Mouse (Mus musculus) limb, embryonic 11.5 days (tissue): Measurements from ENCODE around the gene Hoxb5. TPM values are rescaled to one million over a fixed set of nuclear protein-coding genes. Genes with fewer than 3 reads are reported as not detected.

ENCODE experiments used
- ATAC-seq: fragments of 200-750 bp; cut with Nextera tagmentation; 2 replicates; pipeline ENCODE4 v1.8.0; 2017; ENCODE audit warnings: low read depth; ENCODE audit not compliant: insufficient number of reproducible peaks, low FRiP score, low TSS enrichment
- DNase-seq: peaks from one replicate; pipeline ENCODE4 v3.0.0-alpha.2; 2015; ENCODE audit warnings: low spot score
- H3K27ac ChIP-seq: fragments of 300-500 bp; sonication (generic); replicated peaks from 2 replicates; pipeline ENCODE4 v1.5.1; 2014; ENCODE audit warnings: low read depth, mild to moderate bottlenecking, low read length
- H3K27me3 ChIP-seq: fragments of 300-500 bp; sonication (generic); 2 replicates; pipeline ENCODE4 v1.6.1; 2014; ENCODE audit warnings: mild to moderate bottlenecking, low read length, mixed read lengths; ENCODE audit not compliant: control insufficient read depth, insufficient read depth
- H3K36me3 ChIP-seq: fragments of 300-500 bp; sonication (generic); 2 replicates; pipeline ENCODE4 v1.6.1; 2014; ENCODE audit warnings: mild to moderate bottlenecking, low read length, moderate library complexity, mixed read lengths; ENCODE audit not compliant: control insufficient read depth, insufficient read depth
- H3K4me1 ChIP-seq: fragments of 300-500 bp; sonication (generic); 2 replicates; pipeline ENCODE4 v1.6.1; 2014; ENCODE audit warnings: low read length, mixed read lengths; ENCODE audit not compliant: control insufficient read depth, insufficient read depth
- H3K4me2 ChIP-seq: fragments of 300-500 bp; sonication (generic); 2 replicates; pipeline ENCODE4 v1.6.1; 2014; ENCODE audit warnings: low read depth, mild to moderate bottlenecking, moderate library complexity; ENCODE audit not compliant: severe bottlenecking
- H3K4me3 ChIP-seq: fragments of 300-500 bp; sonication (generic); 2 replicates; pipeline ENCODE4 v1.5.1; 2014; ENCODE audit warnings: low read depth, low read length
- H3K9ac ChIP-seq: fragments of 300-500 bp; sonication (generic); 2 replicates; pipeline ENCODE4 v1.6.1; 2014; ENCODE audit warnings: mild to moderate bottlenecking, low read length
- H3K9me3 ChIP-seq: fragments of 300-500 bp; sonication (generic); 2 replicates; pipeline ENCODE4 v1.6.1; 2016; ENCODE audit warnings: low read length; ENCODE audit not compliant: control insufficient read depth
- WGBS: fragments of 180-500 bp; shearing (Covaris S2); extraction: QIAGEN DNeasy Blood & Tissue Kit; methylation state at CpG from one replicate; pipeline ENCODE4 v1.1.7; 2014; 5-methylcytosine and 5-hydroxymethylcytosine counted together
- polyA plus RNA-seq: library from polyadenylated mRNA; unstranded; fragments of >200 nt; fragmentation: Nextera tagmentation; extraction: Ambion mirVana; gene quantifications from 2 replicates; pipeline ENCODE4 v1.2.1, GENCODE M21; 2014

Hoxb5 gene
- polyA plus RNA-seq, 1 experiment from 2014 or later: 2.1 TPM

DNA sequence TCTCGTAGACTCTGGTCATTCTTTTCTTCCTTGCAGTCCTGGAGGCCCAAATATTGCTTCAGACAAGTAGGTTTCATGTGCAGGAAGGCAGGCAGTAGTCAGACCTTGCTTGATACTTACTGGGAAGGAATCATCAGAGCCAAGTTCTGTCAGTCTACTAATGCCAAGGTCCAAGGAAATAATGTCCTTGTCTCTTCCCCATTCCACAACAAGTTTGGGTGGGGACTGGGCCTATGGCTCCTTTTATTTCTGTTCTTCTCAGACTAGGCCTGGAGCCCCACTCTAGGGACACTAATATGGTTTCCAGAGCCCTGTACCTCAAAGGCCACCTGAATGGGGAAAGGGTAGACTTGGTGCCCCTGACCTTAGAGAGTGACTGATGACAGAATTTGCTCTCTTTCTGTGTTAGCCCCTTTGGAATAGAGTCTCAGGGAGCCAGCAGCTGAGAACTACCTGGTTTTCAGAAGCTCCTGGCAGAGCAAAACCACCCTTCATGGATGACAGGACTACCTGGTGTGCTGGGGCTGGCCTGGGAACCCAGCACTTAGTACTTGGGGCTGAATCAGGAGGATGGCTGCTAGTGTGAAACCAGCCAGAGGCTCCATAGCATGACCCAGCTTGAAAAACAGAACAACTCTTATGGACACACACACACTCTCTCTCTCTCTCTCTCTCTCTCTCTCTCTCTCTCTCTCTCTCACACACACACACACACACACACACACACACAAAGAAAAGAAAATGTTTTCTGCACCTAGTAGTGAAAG lies 14.5 kb upstream of the Hoxb5 start:
- Histone ChIP-seq H3K4me3 (no peak overlapping the region), H3K4me1 (peaks cover 11% of the 10 kb centered on the region; the same call in 1 of the 2 replicates)
- no peak for ATAC-seq

DNA sequence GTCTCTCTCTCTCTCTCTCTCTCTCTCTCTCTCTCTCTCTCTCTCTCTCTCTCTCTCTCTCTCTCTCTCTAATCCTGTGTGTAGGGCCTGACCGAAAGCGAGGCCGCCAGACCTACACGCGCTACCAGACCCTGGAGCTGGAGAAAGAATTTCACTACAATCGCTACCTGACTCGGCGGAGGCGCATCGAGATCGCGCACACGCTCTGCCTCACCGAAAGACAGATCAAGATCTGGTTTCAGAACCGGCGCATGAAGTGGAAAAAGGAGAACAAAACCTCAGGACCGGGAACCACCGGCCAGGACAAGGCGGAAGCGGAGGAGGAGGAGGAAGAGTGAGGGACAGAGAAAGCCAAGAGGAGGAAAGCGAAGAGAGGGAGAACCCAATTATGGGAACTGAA lies 13.8 kb upstream of the Hoxb5 start:
- 21% methylated on average over 21 of the region's 21 CpGs for WGBS
- H3K9me3 ChIP-seq: no peaks in the 10 kb centered on the region
- H3K4me1 ChIP-seq: peaks cover 12% of the 10 kb centered on the region; the same call in 1 of the 2 replicates
- DNase-seq (no peak), ATAC-seq (no peak)
- peaks cover 76% of the 10 kb centered on the region for H3K27me3 ChIP-seq
- no peaks in the 10 kb centered on the region for H3K36me3 ChIP-seq
- no peak overlapping the region for H3K27ac ChIP-seq
- H3K9ac ChIP-seq: no peak overlapping the region
- no peak overlapping the region for H3K4me2 ChIP-seq
- H3K4me3 ChIP-seq: no peak overlapping the region

More for the DNA sequence above, 14.5 kb upstream of the Hoxb5 start:
- Histone ChIP-seq H3K27ac (no peak overlapping the region), H3K9me3 (no peaks in the 10 kb centered on the region), H3K36me3 (no peaks in the 10 kb centered on the region), H3K4me2 (no peak overlapping the region), H3K27me3 (peaks cover 75% of the 10 kb centered on the region), H3K9ac (no peak overlapping the region)
- DNase-seq: no peak
- WGBS: 44% methylated on average over 1 of the region's 1 CpGs

DNA sequence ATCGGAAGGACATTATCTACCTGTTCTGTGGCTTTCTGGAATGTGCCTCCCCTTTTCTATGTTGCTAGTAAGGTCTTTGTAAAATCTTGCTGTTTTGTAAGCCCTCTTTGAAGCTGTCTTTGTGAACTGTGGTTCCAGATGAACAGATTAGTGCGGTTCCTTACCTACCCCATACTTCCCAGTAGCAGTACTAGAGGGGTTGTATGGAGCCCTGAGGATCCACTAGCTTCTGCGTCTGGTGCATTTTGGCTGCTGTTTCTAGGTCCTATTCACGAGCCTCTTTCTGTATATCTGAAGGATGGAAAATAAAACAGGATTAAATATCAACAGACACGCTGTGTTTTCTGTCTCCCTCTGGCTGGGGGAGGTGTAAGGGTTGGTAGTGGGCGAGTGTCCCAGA lies 13.3 kb upstream of the Hoxb5 start:
- ATAC-seq (no peak), DNase-seq (no peak)
- Histone ChIP-seq H3K4me3 (no peak overlapping the region), H3K9ac (no peak overlapping the region), H3K27me3 (peaks cover 78% of the 10 kb centered on the region), H3K9me3 (no peaks in the 10 kb centered on the region), H3K36me3 (no peaks in the 10 kb centered on the region), H3K4me2 (no peak overlapping the region), H3K4me1 (peaks cover 10% of the 10 kb centered on the region; the same call in 1 of the 2 replicates), H3K27ac (no peak overlapping the region)
- 38% methylated on average over 6 of the region's 6 CpGs for WGBS

DNA sequence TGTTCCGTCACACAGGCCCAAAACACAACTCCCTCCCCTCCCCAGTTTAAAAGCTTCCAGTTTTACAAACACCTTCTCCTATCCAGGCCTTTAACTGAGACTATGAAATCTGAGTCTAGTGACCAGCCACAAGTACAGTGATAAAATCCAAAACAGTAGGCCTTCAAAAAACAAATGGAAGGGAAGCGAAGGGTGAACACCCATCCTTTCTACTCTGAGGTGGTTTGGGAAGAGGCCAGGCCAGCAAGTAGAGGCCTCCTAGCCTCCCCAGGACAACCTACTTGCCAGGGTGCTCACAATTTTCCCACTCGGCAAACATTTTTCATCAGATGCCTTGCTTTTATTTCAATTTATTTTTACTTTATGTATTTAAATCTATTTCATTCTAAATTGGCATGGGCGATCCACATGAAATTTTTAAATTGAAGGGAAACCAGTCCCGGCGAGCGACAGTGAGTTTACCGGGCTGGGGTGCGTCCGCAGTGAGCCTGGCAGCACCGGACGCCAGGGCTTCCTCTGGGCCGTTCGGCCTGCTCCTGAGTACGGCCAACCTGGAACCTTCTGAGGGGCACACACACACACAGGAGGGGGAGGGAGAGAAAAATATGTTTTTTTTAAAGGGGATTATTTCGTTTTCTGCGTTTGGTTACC lies 12.3 kb upstream of the Hoxb5 start:
- H3K27me3 ChIP-seq: peaks cover 83% of the 10 kb centered on the region
- no peaks in the 10 kb centered on the region for H3K9me3 ChIP-seq
- WGBS: 13% methylated on average over 17 of the region's 17 CpGs
- no peak for ATAC-seq
- no peak overlapping the region for H3K4me3 ChIP-seq
- DNase-seq: no peak
- H3K27ac ChIP-seq: no peak overlapping the region
- no peaks in the 10 kb centered on the region for H3K36me3 ChIP-seq
- H3K4me2 ChIP-seq: no peak overlapping the region
- H3K4me1 ChIP-seq: peaks cover 14% of the 10 kb centered on the region; the same call in 1 of the 2 replicates
- no peak overlapping the region for H3K9ac ChIP-seq

DNA sequence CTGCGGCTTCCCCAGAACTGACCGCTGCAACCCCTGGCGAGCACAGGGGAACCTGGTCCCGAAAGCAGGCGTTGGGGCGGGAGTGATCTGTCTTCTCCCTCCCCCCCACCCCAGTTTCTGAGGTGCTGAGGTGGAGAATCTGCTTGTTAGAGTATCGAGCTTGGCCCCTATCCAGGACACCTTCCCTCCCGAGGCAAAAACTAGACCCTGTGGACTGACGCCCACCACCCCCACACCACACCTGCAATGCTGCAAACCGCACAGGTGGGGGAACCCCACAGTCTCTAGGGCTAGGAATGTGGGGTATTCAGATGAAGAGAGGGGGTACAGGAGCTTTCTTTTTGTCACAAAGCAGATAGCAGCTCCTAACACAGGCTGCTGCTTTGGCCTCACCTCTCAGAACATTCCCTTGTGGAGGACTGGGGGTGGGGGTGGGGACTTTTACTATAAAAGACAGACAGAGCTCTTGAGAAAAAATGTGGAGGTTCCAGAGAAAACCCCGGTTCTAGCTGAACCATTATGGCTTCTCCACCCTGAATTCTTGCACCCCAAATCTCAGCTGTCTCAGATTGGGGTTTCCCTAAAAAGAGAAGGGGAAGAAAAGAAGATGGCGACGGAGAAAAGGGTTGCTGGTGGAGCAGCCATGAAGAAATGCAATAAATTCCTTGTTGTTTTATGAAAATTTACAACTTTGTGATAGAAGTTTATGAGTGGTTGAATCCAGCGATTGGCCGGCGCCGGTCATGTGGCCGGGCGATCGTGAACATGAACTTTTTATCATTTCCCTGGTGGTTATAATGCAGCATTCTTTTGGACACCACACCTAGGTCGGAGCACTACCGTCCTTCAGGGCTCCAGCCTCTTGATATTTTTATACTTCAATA lies 11.2 kb upstream of the Hoxb5 start, which contains the start of gene Hoxb6:
TSS of gene Hoxb6 (plus strand) at position 796 of the 884 bp plus-strand sequence.
- ATAC-seq (no peak), DNase-seq (no peak)
- H3K27me3 ChIP-seq: peaks cover 84% of the 10 kb centered on the region
- no peak within 1 kb of the TSS for H3K27ac ChIP-seq
- 3% methylated on average over 22 of the region's 22 CpGs for WGBS
- H3K9me3 ChIP-seq: no peaks in the 10 kb centered on the region
- H3K4me1 ChIP-seq: peaks cover 14% of the 10 kb centered on the region; the same call in 1 of the 2 replicates
- H3K4me3 ChIP-seq: peak within 1 kb of the TSS; percentile 27
- no peaks in the 10 kb centered on the region for H3K36me3 ChIP-seq
- peak within 1 kb of the TSS; percentile 23; the same call in 1 of the 2 replicates for H3K9ac ChIP-seq
- peak within 1 kb of the TSS; percentile 31 for H3K4me2 ChIP-seq

- Histone ChIP-seq H3K27me3 (peaks cover 84% of the 10 kb centered on the region), H3K4me1 (peaks cover 11% of the 10 kb centered on the region; the same call in 1 of the 2 replicates), H3K27ac (no peak overlapping the region), H3K4me3 (peak overlapping the region; percentile 27), H3K9me3 (no peaks in the 10 kb centered on the region), H3K9ac (peak overlapping the region; percentile 23; the same call in 1 of the 2 replicates), H3K36me3 (no peaks in the 10 kb centered on the region), H3K4me2 (peak overlapping the region; percentile 31)
- ATAC-seq: no peak
- no peak for DNase-seq
- 5% methylated on average over 12 of the region's 12 CpGs for WGBS
These were observed 10.4 kb upstream of the Hoxb5 start for GRCm38 (mm10) chr11:96292565-96293301.

DNA sequence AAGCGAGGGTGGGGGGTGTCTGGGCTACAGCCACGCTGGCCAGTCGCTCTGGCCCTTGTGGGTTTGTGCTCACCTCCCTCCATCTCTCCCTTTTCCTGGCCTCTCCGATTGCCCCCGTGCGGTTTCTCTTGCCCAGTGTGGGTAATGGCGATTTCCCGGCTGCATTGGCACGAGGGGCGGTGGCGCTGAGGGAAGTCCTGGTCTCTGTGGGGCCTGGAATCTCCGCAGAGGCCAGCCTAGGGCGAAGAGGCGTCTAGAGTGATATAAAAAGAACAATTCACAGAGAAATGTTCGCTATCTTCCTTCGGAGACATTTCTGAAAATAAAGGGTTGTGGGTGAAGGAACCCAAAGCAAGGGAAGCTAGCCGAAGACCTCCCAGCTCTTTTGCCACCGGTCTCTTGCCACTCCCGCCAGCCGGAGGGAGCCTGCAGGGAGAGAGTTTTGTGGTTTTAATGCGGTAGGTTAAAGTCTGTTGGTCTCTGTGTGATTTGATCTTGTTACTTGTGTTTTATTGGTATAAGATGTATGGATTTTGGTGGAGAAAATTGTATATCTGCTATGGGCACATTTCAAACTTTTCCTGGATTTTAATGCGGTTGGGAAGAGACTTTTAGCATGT lies 9.7 kb upstream of the Hoxb5 start:
- DNase-seq: no peak
- ATAC-seq: no peak
- no peak overlapping the region for H3K27ac ChIP-seq

More for the DNA sequence above, 9.7 kb upstream of the Hoxb5 start:
- H3K9ac ChIP-seq: no peak overlapping the region
- peak overlapping the region; percentile 31 for H3K4me2 ChIP-seq
- H3K36me3 ChIP-seq: no peaks in the 10 kb centered on the region
- H3K4me3 ChIP-seq: peak overlapping the region; percentile 27
- no peaks in the 10 kb centered on the region for H3K9me3 ChIP-seq
- peaks cover 11% of the 10 kb centered on the region; the same call in 1 of the 2 replicates for H3K4me1 ChIP-seq
- H3K27me3 ChIP-seq: peaks cover 84% of the 10 kb centered on the region
- WGBS: 3% methylated on average over 22 of the region's 22 CpGs
